Mouse (Mus musculus): ENCODE measurements around the gene Herc2. TPM values are rescaled to one million over a fixed set of nuclear protein-coding genes. Genes with fewer than 3 reads are reported as not detected.

Gene Herc2
- 1 to 10 TPM in 1 of 2 experiments, under 1 TPM in 1; 0.98 to 7.6 TPM for polyA plus RNA-seq (2012; fragmentation: generic; extraction: Trizol)

DNA sequence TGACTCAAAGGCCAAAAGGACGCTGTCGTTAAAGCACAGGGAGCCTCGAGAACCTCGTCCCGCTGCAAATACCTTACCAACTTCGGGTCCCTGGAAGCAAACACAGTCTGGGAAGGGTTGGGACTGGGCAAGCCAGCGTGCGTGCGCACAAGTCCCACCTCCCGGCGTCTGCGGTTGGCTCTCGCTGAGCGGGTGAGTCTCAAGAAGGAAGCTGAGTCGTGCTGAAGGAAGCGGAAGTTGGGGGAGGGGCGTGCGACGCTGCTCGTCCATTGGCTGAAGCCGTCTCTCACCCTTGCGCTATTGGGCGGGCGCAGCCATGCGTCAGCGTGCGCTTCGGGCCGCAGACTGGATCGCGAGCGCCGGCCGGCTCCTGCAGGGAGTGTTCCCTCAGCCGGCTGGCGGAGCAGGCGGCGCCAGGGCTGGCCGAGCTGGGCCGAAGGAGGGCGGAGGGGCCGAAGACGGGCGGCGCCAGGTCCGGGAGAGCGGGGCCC is at the start of gene Herc2:
TSS of gene Herc2 (plus strand) at position 366 of the 491 bp plus-strand sequence.

DNA sequence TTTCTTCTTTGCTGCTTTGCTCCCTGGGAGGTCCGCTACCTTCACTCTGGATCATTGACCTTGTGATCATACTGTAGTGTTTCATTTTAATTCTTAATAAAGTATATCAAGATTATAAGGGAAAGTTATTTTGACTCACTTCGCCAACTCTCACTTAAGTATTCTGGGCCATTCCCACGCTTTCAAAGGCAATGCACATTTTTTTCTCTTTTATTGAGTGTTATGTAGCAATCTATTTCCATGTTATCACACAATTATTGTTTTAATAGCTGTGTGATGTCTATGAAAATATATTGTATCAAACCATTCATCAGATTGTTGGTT is 30.1 kb upstream of the Herc2 start, which contains the start of gene Nipa1:
TSS of gene Nipa1 (minus strand) at position 25 of the 324 bp plus-strand sequence.

DNA sequence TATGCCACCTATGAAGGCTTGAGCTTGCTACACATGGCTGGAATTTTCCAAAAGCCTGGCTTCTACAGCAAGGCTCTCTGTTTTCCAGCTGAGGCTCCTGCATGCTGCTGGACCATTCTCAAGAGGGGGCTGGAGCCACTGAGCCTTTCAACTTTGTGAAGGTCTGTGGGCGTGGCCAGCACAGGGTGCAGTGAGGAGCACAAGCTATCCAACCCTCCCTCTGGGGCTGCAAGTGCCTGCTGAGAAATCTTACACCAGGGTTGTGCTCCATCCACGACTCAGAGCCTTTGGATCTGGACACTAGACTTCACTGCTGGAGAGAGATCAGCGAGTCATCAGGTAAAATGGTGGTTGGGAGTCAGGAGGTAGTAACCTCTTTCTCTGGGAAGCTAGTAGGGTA is 189.5 kb downstream of the Herc2 start, which contains the start of gene Oca2:
TSS of gene Oca2 (plus strand) at position 218 of the 400 bp plus-strand sequence.

Other genes with a start within 250 kb of the Herc2 start
- gene Cyfip1, start 208.5 kb upstream of the Herc2 start, polyA plus RNA-seq (2012; fragmentation: generic; extraction: Trizol) = 10 to 100 TPM in 1 of 2 experiments, 1 to 10 TPM in 1; 4.8 to 35.0 TPM
- gene Nipa2, start 87.7 kb upstream of the Herc2 start, polyA plus RNA-seq (2012; fragmentation: generic; extraction: Trizol) = 1 to 10 TPM; 1.0 to 6.7 TPM
- gene Nipa1, start 30.2 kb upstream of the Herc2 start, polyA plus RNA-seq (2012; fragmentation: generic; extraction: Trizol) = 1 to 10 TPM in 1 of 2 experiments, under 1 TPM in 1; 0.39 to 3.9 TPM
- gene Oca2, start 189.6 kb downstream of the Herc2 start, polyA plus RNA-seq (2012; fragmentation: generic; extraction: Trizol) = under 1 TPM in 1 of 2 experiments, not detected in 1; 0.13 TPM